Mouse (Mus musculus): Measurements from ENCODE around the gene Prss34. TPM values are rescaled to one million over a fixed set of nuclear protein-coding genes. Genes with fewer than 3 reads are reported as not detected.

Prss34 gene
- 0.67 and 0.69 TPM in 2 replicates for polyA plus RNA-seq (2012; rRNA removed)

DNA sequence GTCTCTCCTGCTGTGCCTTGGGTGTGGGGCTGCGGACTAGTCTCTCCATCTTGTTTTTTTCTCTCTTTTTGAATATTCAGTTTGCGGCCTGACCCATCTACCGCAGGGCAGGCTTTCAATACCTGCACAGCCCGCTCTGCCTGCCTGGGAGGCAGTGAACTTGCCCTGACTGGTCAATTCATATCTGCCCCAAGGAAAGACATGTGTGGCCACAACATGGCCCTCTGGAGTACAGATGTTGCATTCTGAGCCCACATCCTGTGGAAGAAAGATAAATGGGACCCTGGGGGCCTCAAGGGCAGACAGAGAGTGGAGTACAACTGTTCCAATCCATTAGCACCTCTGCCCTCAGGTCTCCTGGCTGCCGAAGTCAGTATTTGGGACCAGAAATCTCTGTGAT is at the start of gene Prss34:
Prss34 (plus strand) TSS at position 301 of the 400 bp plus-strand sequence.

DNA sequence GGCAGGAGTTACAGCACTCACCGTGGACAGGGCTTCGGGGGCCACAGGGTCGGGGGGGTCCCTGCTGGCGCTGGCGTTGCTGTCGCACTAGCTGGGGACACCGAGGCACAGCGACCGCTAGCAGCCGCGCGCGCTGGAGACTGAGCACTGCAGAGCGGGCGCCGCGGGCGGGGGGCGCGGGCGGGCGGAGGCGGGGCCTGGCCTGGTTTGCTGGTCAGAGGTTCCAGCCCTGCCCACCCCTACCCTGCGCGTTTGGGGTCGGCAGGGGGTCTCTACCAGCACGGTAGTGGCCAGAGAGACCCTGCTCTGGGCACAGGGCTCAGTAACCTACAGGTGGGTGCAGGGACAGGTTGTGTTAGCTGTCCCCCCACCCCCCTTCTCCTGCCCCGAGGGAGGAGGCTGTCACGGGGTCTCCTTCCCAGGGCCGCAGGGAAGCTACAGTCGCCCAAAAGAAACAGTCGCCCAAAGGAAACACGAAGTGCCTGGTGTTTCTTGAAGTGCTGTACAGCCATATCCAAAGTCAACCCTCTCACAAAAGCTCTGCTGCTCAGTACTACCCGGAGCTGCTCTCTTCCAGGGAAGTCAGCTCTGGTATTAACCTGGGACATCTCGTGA is 41.9 kb upstream of the Prss34 start, which contains the start of gene Baiap3:
Baiap3 (minus strand) TSS at position 225 of the 615 bp plus-strand sequence.

DNA sequence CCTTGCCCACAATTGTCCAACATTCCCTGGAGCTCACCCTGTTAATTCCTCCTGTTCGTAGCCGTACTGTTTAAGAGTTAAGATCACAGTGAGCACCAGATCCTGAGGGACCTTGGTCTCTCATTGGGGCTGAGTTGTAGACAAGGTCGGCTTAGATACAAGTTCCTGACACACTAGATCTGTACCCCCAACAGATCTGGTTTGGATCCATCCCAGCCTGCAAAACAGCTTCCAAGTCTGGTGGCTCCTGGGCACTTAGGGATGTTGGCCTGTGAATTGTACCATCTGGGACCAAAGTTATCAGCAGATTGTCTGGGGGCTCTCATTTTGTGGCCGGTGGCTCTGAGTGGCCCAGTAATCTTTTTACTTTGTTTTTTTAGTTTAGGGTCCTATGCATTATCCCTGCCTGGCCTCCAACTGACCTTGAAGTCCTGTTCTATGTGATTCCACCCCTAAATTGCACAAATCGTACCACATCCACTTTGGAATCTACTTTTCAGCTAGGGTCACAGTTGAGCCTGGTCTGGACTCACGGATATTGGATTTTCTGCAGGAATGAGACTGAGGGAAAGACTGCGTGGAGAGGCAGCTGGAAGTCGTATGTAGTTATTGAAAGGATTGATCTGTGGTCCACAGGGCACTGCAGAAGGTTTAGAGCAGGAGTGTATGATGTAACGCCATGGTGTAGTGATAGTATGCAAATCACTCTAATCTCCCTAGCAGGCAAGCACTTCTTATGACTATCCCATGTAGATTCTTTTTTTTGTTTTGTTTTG is 23.4 kb upstream of the Prss34 start, which contains the start of gene Ube2i:
Ube2i (minus strand) TSS at position 52 of the 776 bp plus-strand sequence.

DNA sequence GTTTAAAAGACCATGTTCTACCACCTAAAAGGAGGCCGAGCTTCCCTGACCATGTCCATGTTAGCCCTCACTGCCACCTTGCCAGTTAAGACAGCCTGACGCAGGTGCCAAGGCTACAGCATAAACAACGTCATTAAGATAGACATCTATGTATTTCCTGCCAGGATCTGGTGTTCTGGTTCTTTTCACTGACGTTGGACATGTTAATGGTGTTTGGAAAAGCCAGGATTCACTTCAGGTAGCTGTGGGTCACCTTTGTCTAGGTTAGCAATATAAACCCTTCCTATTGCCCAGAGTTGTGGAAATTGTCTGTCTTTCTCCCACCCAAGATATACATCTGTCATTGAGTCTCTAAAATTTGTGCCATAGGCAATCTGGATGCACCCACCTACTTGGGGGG is 10.2 kb downstream of the Prss34 start, which contains the start of gene Prss28:
Prss28 (plus strand) TSS at position 301 of the 400 bp plus-strand sequence.

DNA sequence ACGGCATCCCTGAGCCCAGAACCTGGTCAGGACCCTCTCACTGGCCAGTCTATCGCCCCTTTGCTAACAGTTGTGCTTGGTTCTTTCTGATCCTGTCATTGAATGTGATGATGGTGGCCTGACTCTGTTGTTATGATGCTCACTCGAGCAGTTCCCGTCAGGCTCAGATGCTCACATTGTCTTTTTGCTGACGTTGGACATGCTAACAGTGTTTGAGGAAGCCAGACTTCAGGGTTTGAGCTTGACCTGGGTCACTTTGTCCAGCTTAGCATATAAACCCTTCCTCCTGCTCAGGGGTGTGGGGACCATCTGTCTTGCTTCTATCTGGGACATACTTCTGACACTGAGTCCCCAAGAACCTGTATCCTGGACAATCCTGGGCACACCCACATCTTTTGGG is 20.2 kb downstream of the Prss34 start, which contains the start of gene Prss29:
Prss29 (plus strand) TSS at position 301 of the 400 bp plus-strand sequence.

DNA sequence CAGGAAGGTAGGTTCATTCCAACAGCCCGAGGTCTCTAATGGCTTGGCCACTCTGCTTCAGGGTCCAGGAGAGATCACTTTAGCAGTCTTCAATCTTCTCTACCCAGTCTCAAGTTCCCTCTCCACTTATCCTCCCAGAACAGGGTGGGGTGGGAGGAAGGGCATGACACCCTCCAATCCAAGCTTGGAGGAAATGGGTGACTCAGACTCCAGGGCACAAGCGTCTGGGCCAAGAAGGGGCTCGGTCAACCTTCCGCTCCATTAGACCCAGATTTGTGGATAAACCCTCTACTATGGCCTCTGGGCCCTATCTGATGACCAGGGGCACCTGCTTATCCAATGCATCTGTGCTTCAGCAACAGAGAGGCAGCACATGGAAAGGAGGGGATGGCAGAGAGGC is 47.3 kb downstream of the Prss34 start, which contains the start of gene Tpsab1:
Tpsab1 (minus strand) TSS at position 101 of the 400 bp plus-strand sequence.

Other genes starting within 250 kb of the Prss34 start
- gene Tmem204, start 214.8 kb upstream of the Prss34 start, polyA plus RNA-seq (2012; rRNA removed), result 2.4 and 3.1 TPM in 2 replicates
- 7.4 and 8.8 TPM in 2 replicates for gene Telo2, start 182.4 kb upstream of the Prss34 start, polyA plus RNA-seq (2012; rRNA removed)
- 0.02 TPM in 1 of 2 replicates, not detected in the other for gene Ptx4, start 177.6 kb upstream of the Prss34 start, polyA plus RNA-seq (2012; rRNA removed)
- 6.7 and 8.2 TPM in 2 replicates for gene Clcn7, start 165.0 kb upstream of the Prss34 start, polyA plus RNA-seq (2012; rRNA removed)
- gene Ccdc154, start 135.9 kb upstream of the Prss34 start, polyA plus RNA-seq (2012; rRNA removed), result 0.02 and 0.03 TPM in 2 replicates
- not detected in 2 replicates for gene Gm38655, start 122.9 kb upstream of the Prss34 start, polyA plus RNA-seq (2012; rRNA removed)
- 13.3 and 13.8 TPM in 2 replicates for gene BC003965, start 113.8 kb upstream of the Prss34 start, polyA plus RNA-seq (2012; rRNA removed)
- gene Unkl, start 110.0 kb upstream of the Prss34 start, polyA plus RNA-seq (2012; rRNA removed), result 30.9 and 38.3 TPM in 2 replicates
- gene Gnptg, start 58.3 kb upstream of the Prss34 start, polyA plus RNA-seq (2012; rRNA removed), result 10.3 and 11.4 TPM in 2 replicates
- 13.1 and 15.0 TPM in 2 replicates for gene Tsr3, start 58.2 kb upstream of the Prss34 start, polyA plus RNA-seq (2012; rRNA removed)
- gene Baiap3, start 42.0 kb upstream of the Prss34 start, polyA plus RNA-seq (2012; rRNA removed), result 0.23 and 0.25 TPM in 2 replicates
- 162 and 191 TPM in 2 replicates for gene Ube2i, start 23.8 kb upstream of the Prss34 start, polyA plus RNA-seq (2012; rRNA removed)
- not detected in 2 replicates for gene Prss28, start 10.3 kb downstream of the Prss34 start, polyA plus RNA-seq (2012; rRNA removed)
- not detected in 2 replicates for gene Prss29, start 20.3 kb downstream of the Prss34 start, polyA plus RNA-seq (2012; rRNA removed)
- gene Tpsab1, start 47.2 kb downstream of the Prss34 start, polyA plus RNA-seq (2012; rRNA removed), result 0.02 TPM in 1 of 2 replicates, not detected in the other
- gene Tpsb2, start 67.9 kb downstream of the Prss34 start, polyA plus RNA-seq (2012; rRNA removed), result 0.07 and 0.16 TPM in 2 replicates
- gene Tpsg1, start 70.9 kb downstream of the Prss34 start, polyA plus RNA-seq (2012; rRNA removed), result 0.28 and 0.70 TPM in 2 replicates
- 1.0 and 1.3 TPM in 2 replicates for gene Cacna1h, start 135.4 kb downstream of the Prss34 start, polyA plus RNA-seq (2012; rRNA removed)
- gene Tekt4, start 156.2 kb downstream of the Prss34 start, polyA plus RNA-seq (2012; rRNA removed), result 0.06 TPM in 1 of 2 replicates, not detected in the other
- gene Sstr5, start 198.9 kb downstream of the Prss34 start, polyA plus RNA-seq (2012; rRNA removed), result not detected in 2 replicates

All from liver, embryonic 14 days (tissue).